In the genomic region with DNA sequence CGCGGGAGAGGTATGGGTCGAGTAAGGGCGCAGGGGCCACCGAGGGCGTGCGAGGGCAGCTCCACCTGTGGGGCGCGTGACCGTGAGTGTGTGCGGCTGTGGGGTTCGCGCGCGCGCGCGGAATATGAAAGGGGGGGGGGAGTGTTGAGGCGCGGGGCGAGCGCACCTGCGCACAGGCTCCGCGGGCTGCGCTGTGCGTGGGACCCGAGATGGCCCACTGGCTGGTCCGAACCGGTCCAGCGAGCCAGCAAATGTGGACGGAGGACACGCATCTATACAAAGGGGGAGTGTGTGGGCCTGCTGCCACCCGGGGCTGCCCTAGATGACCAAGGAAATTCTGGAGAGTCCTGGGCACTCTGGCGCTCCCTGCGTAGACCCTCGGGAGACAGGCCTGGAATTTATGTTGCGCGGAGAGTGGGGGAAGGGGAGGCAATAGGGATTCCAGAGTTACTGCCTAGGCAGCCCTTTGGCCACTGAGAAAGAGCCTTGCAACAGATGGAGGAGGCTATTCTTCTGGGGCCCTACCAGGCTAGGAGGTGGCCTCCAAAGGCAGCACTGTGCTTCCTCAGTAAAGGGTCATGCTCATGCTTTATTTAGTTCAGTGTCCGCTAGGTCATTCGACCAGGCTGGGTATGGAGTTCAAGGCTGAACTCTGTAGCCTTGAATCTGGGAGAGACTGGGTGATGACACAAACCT, we compare ENCODE assay signal across 9 mouse cellular contexts. TPM values are rescaled to one million over a fixed set of nuclear protein-coding genes. Genes with fewer than 3 reads are reported as not detected.
DNase-seq lines count a peak whose midpoint lies in the region; ATAC-seq and TF ChIP-seq lines count a peak whose summit lies in the region.
"Had no signal": no experiment of that assay in that cellular context is flagged by ENCODE, and none has a peak within 500 bp of the region (broad histone marks: within the 10 kb centered on the region; RNA-seq: fewer than 3 reads in every experiment).

No protein-coding gene starts in this region.

- H3K4me2 ChIP-seq in forebrain, embryonic 12.5 days = peak overlapping the region; percentile 70
- H3K4me2 ChIP-seq in hindbrain, embryonic 13.5 days = peak overlapping the region; percentile 79
- peak overlapping the region; percentile 81 for H3K4me2 ChIP-seq in limb, embryonic 14.5 days (replicated peaks; ENCODE audit: low read depth, low read length, severe bottlenecking)
- peak overlapping the region; percentile 61 for H3K4me2 ChIP-seq in midbrain, embryonic 15.5 days

- no peak for TF ChIP-seq POLR2A in limb, embryonic 14.5 days (IDR thresholded peaks at IDR 0.05; ENCODE audit: borderline replicate concordance, extremely low read depth, insufficient read depth, insufficient read length)

- H3K27me3 ChIP-seq in forebrain, embryonic 12.5 days = no peaks in the 10 kb centered on the region
- no peaks in the 10 kb centered on the region for H3K27me3 ChIP-seq in hindbrain, embryonic 13.5 days
- no peaks in the 10 kb centered on the region for H3K27me3 ChIP-seq in limb, embryonic 14.5 days (ENCODE audit: control insufficient read depth, insufficient read depth, low read length)
- no peaks in the 10 kb centered on the region for H3K27me3 ChIP-seq in midbrain, embryonic 15.5 days (replicated peaks)

- peak overlapping the region; percentile 80 for H3K4me3 ChIP-seq in forebrain, embryonic 12.5 days (replicated peaks)
- H3K4me3 ChIP-seq in hindbrain, embryonic 13.5 days = peak overlapping the region; percentile 72
- peak overlapping the region; percentile 82 for H3K4me3 ChIP-seq in limb, embryonic 14.5 days (replicated peaks; ENCODE audit: low read length)
- H3K4me3 ChIP-seq in midbrain, embryonic 15.5 days = peak overlapping the region; percentile 81

- peaks cover 21% of the 10 kb centered on the region for H3K9me3 ChIP-seq in forebrain, embryonic 12.5 days
- H3K9me3 ChIP-seq in hindbrain, embryonic 13.5 days = peaks cover 20% of the 10 kb centered on the region
- H3K9me3 ChIP-seq in limb, embryonic 14.5 days (ENCODE audit: control insufficient read depth, low read length) = peaks cover 25% of the 10 kb centered on the region
- peaks cover 13% of the 10 kb centered on the region for H3K9me3 ChIP-seq in midbrain, embryonic 15.5 days

- peaks cover 18% of the 10 kb centered on the region for H3K4me1 ChIP-seq in forebrain, embryonic 12.5 days
- H3K4me1 ChIP-seq in hindbrain, embryonic 13.5 days (replicated peaks) = peaks cover 20% of the 10 kb centered on the region
- H3K4me1 ChIP-seq in limb, embryonic 14.5 days (ENCODE audit: control insufficient read depth, insufficient read depth, low read length) = peaks cover 13% of the 10 kb centered on the region; the same call in 1 of the 2 replicates
- peaks cover 18% of the 10 kb centered on the region for H3K4me1 ChIP-seq in midbrain, embryonic 15.5 days

- H3K27ac ChIP-seq in forebrain, embryonic 12.5 days = peak overlapping the region; percentile 86
- H3K27ac ChIP-seq in hindbrain, embryonic 13.5 days = peak overlapping the region; percentile 95
- peak overlapping the region; percentile 82 for H3K27ac ChIP-seq in limb, embryonic 14.5 days (replicated peaks; ENCODE audit: low read depth, low read length)
- H3K27ac ChIP-seq in midbrain, embryonic 15.5 days = peak overlapping the region; percentile 95

- peaks cover 41% of the 10 kb centered on the region for H3K36me3 ChIP-seq in forebrain, embryonic 12.5 days (replicated peaks)
- H3K36me3 ChIP-seq in hindbrain, embryonic 13.5 days = peaks cover 40% of the 10 kb centered on the region
- peaks cover 32% of the 10 kb centered on the region for H3K36me3 ChIP-seq in limb, embryonic 14.5 days (ENCODE audit: control insufficient read depth, insufficient read depth, low read length)
- peaks cover 33% of the 10 kb centered on the region for H3K36me3 ChIP-seq in midbrain, embryonic 15.5 days (replicated peaks)

- peak; percentile 68 for ATAC-seq in forebrain, embryonic 12.5 days (ENCODE audit: low FRiP score)
- peak; percentile 84 for ATAC-seq in hindbrain, embryonic 13.5 days (ENCODE audit: low FRiP score)
- peak; percentile 75 for ATAC-seq in limb, embryonic 14.5 days (ENCODE audit: low FRiP score, low read depth)
- peak; percentile 88 for ATAC-seq in midbrain, embryonic 15.5 days (replicated peaks)
- no peak for ATAC-seq in erythroid progenitor cell, adult 5-6 weeks (replicated peaks; ENCODE audit: low FRiP score, poor library complexity, severe bottlenecking)

- WGBS in forebrain, embryonic 12.5 days = 2% methylated on average over 38 of the region's 41 CpGs
- WGBS in hindbrain, embryonic 13.5 days = under 1% methylated on average over 36 of the region's 41 CpGs
- 1% methylated on average over 23 of the region's 41 CpGs for WGBS in limb, embryonic 14.5 days
- WGBS in midbrain, embryonic 15.5 days = under 1% methylated on average over 41 of the region's 41 CpGs

- H3K9ac ChIP-seq in forebrain, embryonic 12.5 days = peak overlapping the region; percentile 92
- peak overlapping the region; percentile 90 for H3K9ac ChIP-seq in hindbrain, embryonic 13.5 days
- peak overlapping the region; percentile 92 for H3K9ac ChIP-seq in limb, embryonic 14.5 days (ENCODE audit: low read depth, low read length, severe bottlenecking)
- peak overlapping the region; percentile 86 for H3K9ac ChIP-seq in midbrain, embryonic 15.5 days

- peak; percentile 33 for DNase-seq in lung, adult 18-20 months
- no peak for DNase-seq in lung, postnatal 25 days (ENCODE audit: low spot score)
- DNase-seq in adipocyte (ENCODE audit: low spot score) = peak; percentile 61
- DNase-seq in limb, embryonic 14.5 days (ENCODE audit: low spot score) = peak; percentile 26

RNA-seq across cellular contexts. Expression of a gene that starts 0.5 kb away (rescaled TPM):
- not detected in 2 replicates for polyA plus RNA-seq in forebrain, embryonic 12.5 days (2016; fragmentation: Nextera tagmentation; extraction: Ambion mirVana)
- polyA plus RNA-seq in hindbrain, embryonic 13.5 days (2015; fragmentation: Nextera tagmentation; extraction: Ambion mirVana) = not detected in 2 replicates
- polyA plus RNA-seq in limb, embryonic 14.5 days (2012; rRNA removed) = not detected in 2 replicates
- not detected in 2 replicates for polyA plus RNA-seq in limb, embryonic 14.5 days (2014; fragmentation: Nextera tagmentation; extraction: Ambion mirVana)
- 0.88 TPM in 1 of 2 replicates, not detected in the other for polyA plus RNA-seq in midbrain, embryonic 15.5 days (2015; fragmentation: Nextera tagmentation; extraction: Ambion mirVana)
- total RNA-seq in erythroid progenitor cell, adult 5-6 weeks (2015; ENCODE audit: low replicate concordance) = not detected in 2 replicates
- not detected in 2 replicates for total RNA-seq in erythroid progenitor cell, adult 5-6 weeks (2017; ENCODE audit: low replicate concordance)

RNA-seq across cellular contexts. Expression of a gene that starts 0.5 kb away (rescaled TPM):
- 46.7 and 50.0 TPM in 2 replicates for polyA plus RNA-seq in forebrain, embryonic 12.5 days (2016; fragmentation: Nextera tagmentation; extraction: Ambion mirVana)
- polyA plus RNA-seq in hindbrain, embryonic 13.5 days (2015; fragmentation: Nextera tagmentation; extraction: Ambion mirVana) = 39.3 and 41.8 TPM in 2 replicates
- 35.2 and 55.3 TPM in 2 replicates for polyA plus RNA-seq in limb, embryonic 14.5 days (2012; rRNA removed)
- 23.3 and 25.7 TPM in 2 replicates for polyA plus RNA-seq in limb, embryonic 14.5 days (2014; fragmentation: Nextera tagmentation; extraction: Ambion mirVana)
- polyA plus RNA-seq in midbrain, embryonic 15.5 days (2015; fragmentation: Nextera tagmentation; extraction: Ambion mirVana) = 48.9 and 50.4 TPM in 2 replicates
- not detected in 2 replicates for total RNA-seq in erythroid progenitor cell, adult 5-6 weeks (2015; ENCODE audit: low replicate concordance)
- total RNA-seq in erythroid progenitor cell, adult 5-6 weeks (2017; ENCODE audit: low replicate concordance) = 0.77 and 1.7 TPM in 2 replicates

RNA-seq across cellular contexts. Expression of a gene that starts 4.8 kb away (rescaled TPM):
- not detected in 2 replicates for polyA plus RNA-seq in forebrain, embryonic 12.5 days (2016; fragmentation: Nextera tagmentation; extraction: Ambion mirVana)
- 0.56 TPM in 1 of 2 replicates, not detected in the other for polyA plus RNA-seq in hindbrain, embryonic 13.5 days (2015; fragmentation: Nextera tagmentation; extraction: Ambion mirVana)
- polyA plus RNA-seq in limb, embryonic 14.5 days (2012; rRNA removed) = 0.78 TPM in 1 of 2 replicates, not detected in the other
- 0.94 TPM in 1 of 2 replicates, not detected in the other for polyA plus RNA-seq in limb, embryonic 14.5 days (2014; fragmentation: Nextera tagmentation; extraction: Ambion mirVana)
- not detected in 2 replicates for polyA plus RNA-seq in midbrain, embryonic 15.5 days (2015; fragmentation: Nextera tagmentation; extraction: Ambion mirVana)
- total RNA-seq in erythroid progenitor cell, adult 5-6 weeks (2015; ENCODE audit: low replicate concordance) = not detected in 2 replicates
- total RNA-seq in erythroid progenitor cell, adult 5-6 weeks (2017; ENCODE audit: low replicate concordance) = not detected in 2 replicates
- total RNA-seq: gastrocnemius, postnatal 4 days had no signal

RNA-seq across cellular contexts. Expression of a gene that starts 7.7 kb away (rescaled TPM):
- polyA plus RNA-seq in forebrain, embryonic 12.5 days (2016; fragmentation: Nextera tagmentation; extraction: Ambion mirVana) = 13.4 and 14.9 TPM in 2 replicates
- polyA plus RNA-seq in hindbrain, embryonic 13.5 days (2015; fragmentation: Nextera tagmentation; extraction: Ambion mirVana) = 14.7 and 15.0 TPM in 2 replicates
- 4.8 and 6.4 TPM in 2 replicates for polyA plus RNA-seq in limb, embryonic 14.5 days (2012; rRNA removed)
- 5.8 and 5.9 TPM in 2 replicates for polyA plus RNA-seq in limb, embryonic 14.5 days (2014; fragmentation: Nextera tagmentation; extraction: Ambion mirVana)
- polyA plus RNA-seq in midbrain, embryonic 15.5 days (2015; fragmentation: Nextera tagmentation; extraction: Ambion mirVana) = 16.3 and 16.8 TPM in 2 replicates
- total RNA-seq in erythroid progenitor cell, adult 5-6 weeks (2015; ENCODE audit: low replicate concordance) = not detected in 2 replicates
- 0.15 TPM in 1 of 2 replicates, not detected in the other for total RNA-seq in erythroid progenitor cell, adult 5-6 weeks (2017; ENCODE audit: low replicate concordance)

RNA-seq across cellular contexts. Expression of a gene that starts 21.6 kb away (rescaled TPM):
- polyA plus RNA-seq in forebrain, embryonic 12.5 days (2016; fragmentation: Nextera tagmentation; extraction: Ambion mirVana) = 0.74 and 1.2 TPM in 2 replicates
- 5.2 and 6.0 TPM in 2 replicates for polyA plus RNA-seq in hindbrain, embryonic 13.5 days (2015; fragmentation: Nextera tagmentation; extraction: Ambion mirVana)
- polyA plus RNA-seq in limb, embryonic 14.5 days (2012; rRNA removed) = 15.2 and 19.7 TPM in 2 replicates
- 16.1 and 21.3 TPM in 2 replicates for polyA plus RNA-seq in limb, embryonic 14.5 days (2014; fragmentation: Nextera tagmentation; extraction: Ambion mirVana)
- 4.5 and 5.6 TPM in 2 replicates for polyA plus RNA-seq in midbrain, embryonic 15.5 days (2015; fragmentation: Nextera tagmentation; extraction: Ambion mirVana)
- not detected in 2 replicates for total RNA-seq in erythroid progenitor cell, adult 5-6 weeks (2015; ENCODE audit: low replicate concordance)
- 3.6 TPM in 1 of 2 replicates, not detected in the other for total RNA-seq in erythroid progenitor cell, adult 5-6 weeks (2017; ENCODE audit: low replicate concordance)
